In genomic region chr3:136816319-136816718, GRCm38 (mm10) we compare ENCODE assay signal across 27 mouse cellular contexts.
DNase-seq lines count a peak whose midpoint lies in the region; ATAC-seq and TF ChIP-seq lines count a peak whose summit lies in the region.
"Had no signal": no experiment of that assay in that cellular context is flagged by ENCODE, and none has a peak within 500 bp of the region (broad histone marks: within the 10 kb centered on the region; RNA-seq: fewer than 3 reads in every experiment).

No protein-coding gene starts in this region.

- no peak overlapping the region for H3K9ac ChIP-seq in liver, embryonic 12.5 days
- H3K9ac ChIP-seq in liver, embryonic 15.5 days: no peak overlapping the region
- H3K9ac ChIP-seq in stomach, postnatal 0 days (ENCODE audit: low read length): no peak overlapping the region
- H3K9ac ChIP-seq: forebrain, postnatal 0 days; heart, embryonic 12.5 days; heart, embryonic 15.5 days; hindbrain, embryonic 13.5 days had no signal

- no peaks in the 10 kb centered on the region for H3K27me3 ChIP-seq in liver, embryonic 12.5 days (replicated peaks)
- H3K27me3 ChIP-seq in liver, embryonic 15.5 days: no peaks in the 10 kb centered on the region
- no peaks in the 10 kb centered on the region for H3K27me3 ChIP-seq in stomach, postnatal 0 days (ENCODE audit: control insufficient read depth, insufficient read depth, low read length)
- H3K27me3 ChIP-seq: CH12.LX; heart, embryonic 12.5 days; heart, embryonic 15.5 days; hindbrain, embryonic 13.5 days; Patski had no signal

- peak; percentile 46 for ATAC-seq in liver, embryonic 12.5 days
- ATAC-seq in liver, embryonic 15.5 days (ENCODE audit: insufficient read depth): peak; percentile 42; the same call in 1 of the 2 replicates
- peak; percentile 65; the same call in 1 of the 2 replicates for ATAC-seq in stomach, postnatal 0 days (ENCODE audit: low FRiP score, low TSS enrichment)
- ATAC-seq: forebrain, embryonic 14.5 days; forebrain, postnatal 0 days; Patski had no signal

- TF ChIP-seq CTCF in layer of hippocampus, adult 2 months (conservative IDR thresholded peaks at IDR 0.05): no peak
- TF ChIP-seq CTCF in stomach, postnatal 0 days (IDR thresholded peaks at IDR 0.05; ENCODE audit: low read depth): no peak

- no peaks in the 10 kb centered on the region for H3K36me3 ChIP-seq in liver, embryonic 12.5 days
- no peaks in the 10 kb centered on the region for H3K36me3 ChIP-seq in liver, embryonic 15.5 days (replicated peaks)
- no peaks in the 10 kb centered on the region for H3K36me3 ChIP-seq in stomach, postnatal 0 days (ENCODE audit: control insufficient read depth, insufficient read depth, low read length)
- H3K36me3 ChIP-seq: heart, embryonic 12.5 days; heart, embryonic 15.5 days; hindbrain, embryonic 10.5 days; hindbrain, embryonic 13.5 days had no signal

- H3K27ac ChIP-seq in layer of hippocampus, adult 2 months: peak overlapping the region; percentile 14; the same call in 1 of the 2 replicates
- no peak overlapping the region for H3K27ac ChIP-seq in liver, embryonic 12.5 days
- H3K27ac ChIP-seq in liver, embryonic 15.5 days (replicated peaks): no peak overlapping the region
- no peak overlapping the region for H3K27ac ChIP-seq in stomach, postnatal 0 days (replicated peaks)
- H3K27ac ChIP-seq: gastrocnemius, adult 2 months; heart, embryonic 15.5 days; hindbrain, embryonic 10.5 days; hindbrain, embryonic 13.5 days had no signal

- no peak for TF ChIP-seq EP300 in stomach, postnatal 0 days (optimal IDR thresholded peaks at IDR 0.05)

- H3K4me3 ChIP-seq in layer of hippocampus, adult 2 months: no peak overlapping the region
- H3K4me3 ChIP-seq in liver, embryonic 12.5 days: no peak overlapping the region
- H3K4me3 ChIP-seq in liver, embryonic 15.5 days (replicated peaks): no peak overlapping the region
- no peak overlapping the region for H3K4me3 ChIP-seq in stomach, postnatal 0 days (ENCODE audit: low read depth, low read length)
- H3K4me3 ChIP-seq: gastrocnemius, adult 2 months; heart, embryonic 12.5 days; heart, embryonic 15.5 days; hindbrain, embryonic 10.5 days; hindbrain, embryonic 13.5 days had no signal

- 75% methylated on average over 3 of the region's 3 CpGs for WGBS in liver, embryonic 12.5 days (ENCODE audit: insufficient replicate concordance)
- 58% methylated on average over 3 of the region's 3 CpGs for WGBS in liver, embryonic 15.5 days (ENCODE audit: insufficient replicate concordance)
- 73% methylated on average over 3 of the region's 3 CpGs for WGBS in stomach, postnatal 0 days

- H3K4me2 ChIP-seq in liver, embryonic 12.5 days: no peak overlapping the region
- H3K4me2 ChIP-seq in liver, embryonic 15.5 days: no peak overlapping the region
- no peak overlapping the region for H3K4me2 ChIP-seq in stomach, postnatal 0 days (replicated peaks; ENCODE audit: low read depth)
- H3K4me2 ChIP-seq: heart, embryonic 12.5 days; heart, embryonic 15.5 days; hindbrain, embryonic 13.5 days had no signal

- 0 out of 2 replicates have a peak, but pooled peaks cover 3% of the 10 kb centered on the region for H3K4me1 ChIP-seq in liver, embryonic 12.5 days
- H3K4me1 ChIP-seq in liver, embryonic 15.5 days (replicated peaks): 0 out of 2 replicates have a peak, but pooled peaks cover 4% of the 10 kb centered on the region
- no peaks in the 10 kb centered on the region; the same call in 1 of the 2 replicates for H3K4me1 ChIP-seq in stomach, postnatal 0 days (replicated peaks; ENCODE audit: control insufficient read depth, insufficient read depth)

- DNase-seq in layer of hippocampus, adult 2 months (ENCODE audit: low spot score in 2 of 2): no peak
- no peak for DNase-seq in layer of hippocampus, adult 18-20 months (ENCODE audit: low spot score in 2 of 2)
- peak; percentile 18 for DNase-seq in stomach, postnatal 0 days (ENCODE audit: low spot score)
- DNase-seq in urinary bladder, postnatal 14 days (ENCODE audit: low spot score): no peak
- no peak for DNase-seq in spleen, postnatal 4 days (ENCODE audit: low spot score in 2 of 2)
- DNase-seq: adrenal gland, postnatal 10 days; adrenal gland, postnatal 36 days; B cell, adult 2 months; cerebellum, adult 18-20 months; cerebellum, adult 9-10 months; cerebellum, postnatal 14 days; forebrain, postnatal 0 days; gastrocnemius, adult 2 months; gastrocnemius, postnatal 25 days; heart, adult 18-20 months; heart, postnatal 10 days; heart, postnatal 36 days had no signal

- no peaks in the 10 kb centered on the region for H3K9me3 ChIP-seq in liver, embryonic 12.5 days (replicated peaks)
- no peaks in the 10 kb centered on the region for H3K9me3 ChIP-seq in liver, embryonic 15.5 days (replicated peaks)
- no peaks in the 10 kb centered on the region for H3K9me3 ChIP-seq in stomach, postnatal 0 days (ENCODE audit: control insufficient read depth, low read length)
- H3K9me3 ChIP-seq: G1E; heart, embryonic 12.5 days; heart, embryonic 15.5 days; hindbrain, embryonic 10.5 days; hindbrain, embryonic 13.5 days had no signal
